Comparison of ENCODE assay signal across 21 mouse cellular contexts in the genomic region with DNA sequence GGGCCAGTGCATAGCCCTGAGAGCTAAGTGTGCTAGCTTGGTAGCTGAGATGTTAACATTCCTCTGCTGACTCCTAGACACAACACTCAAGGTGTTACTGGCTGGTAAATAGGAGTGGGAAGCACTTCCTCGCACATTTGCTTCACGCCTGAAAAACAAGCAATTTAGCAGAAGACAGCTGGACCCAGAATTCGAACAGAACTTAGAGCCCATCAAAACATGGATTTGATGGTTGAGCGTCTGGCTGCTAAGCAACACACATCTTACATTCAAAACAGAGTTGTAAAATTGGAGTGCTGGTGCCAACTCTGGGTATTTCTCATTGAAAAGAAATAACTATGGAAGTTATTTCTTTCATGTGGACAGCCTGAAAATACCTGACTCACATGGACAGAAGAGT. TPM values are rescaled to one million over a fixed set of nuclear protein-coding genes. Genes with fewer than 3 reads are reported as not detected.
DNase-seq lines count a peak whose midpoint lies in the region; ATAC-seq lines count a peak whose summit lies in the region.
"Had no signal": no experiment of that assay in that cellular context is flagged by ENCODE, and none has a peak within 500 bp of the region (broad histone marks: within the 10 kb centered on the region; RNA-seq: fewer than 3 reads in every experiment).

No protein-coding gene starts in this region.

- 0 out of 2 replicates have a peak, but pooled peaks cover 4% of the 10 kb centered on the region for H3K4me1 ChIP-seq in forebrain, embryonic 14.5 days (ENCODE audit: control insufficient read depth, insufficient read depth, low read length)
- peaks cover 13% of the 10 kb centered on the region for H3K4me1 ChIP-seq in forebrain, embryonic 16.5 days (replicated peaks; ENCODE audit: control insufficient read depth, insufficient read depth, low read length)
- H3K4me1 ChIP-seq in neural tube, embryonic 13.5 days (replicated peaks), result peaks cover 18% of the 10 kb centered on the region
- H3K4me1 ChIP-seq in neural tube, embryonic 15.5 days, result peaks cover 16% of the 10 kb centered on the region
- peaks cover 13% of the 10 kb centered on the region for H3K4me1 ChIP-seq in hindbrain, embryonic 13.5 days (replicated peaks)

- H3K4me2 ChIP-seq in forebrain, embryonic 14.5 days (ENCODE audit: low read length), result no peak overlapping the region
- H3K4me2 ChIP-seq in forebrain, embryonic 16.5 days (ENCODE audit: low read length), result no peak overlapping the region
- H3K4me2 ChIP-seq in neural tube, embryonic 13.5 days, result peak overlapping the region; percentile 18; the same call in 1 of the 2 replicates
- no peak overlapping the region for H3K4me2 ChIP-seq in neural tube, embryonic 15.5 days
- no peak overlapping the region for H3K4me2 ChIP-seq in hindbrain, embryonic 13.5 days
- H3K4me2 ChIP-seq: heart, embryonic 15.5 days; midbrain, embryonic 13.5 days had no signal

- 71% methylated on average over 4 of the region's 4 CpGs for WGBS in forebrain, embryonic 14.5 days
- WGBS in forebrain, embryonic 16.5 days, result 56% methylated on average over 4 of the region's 4 CpGs
- 81% methylated on average over 4 of the region's 4 CpGs for WGBS in neural tube, embryonic 13.5 days
- 82% methylated on average over 4 of the region's 4 CpGs for WGBS in neural tube, embryonic 15.5 days
- WGBS in hindbrain, embryonic 13.5 days, result 86% methylated on average over 4 of the region's 4 CpGs

- H3K36me3 ChIP-seq in forebrain, embryonic 14.5 days (ENCODE audit: control insufficient read depth, insufficient read depth, low read length), result no peaks in the 10 kb centered on the region
- no peaks in the 10 kb centered on the region for H3K36me3 ChIP-seq in forebrain, embryonic 16.5 days (ENCODE audit: control insufficient read depth, insufficient read depth)
- H3K36me3 ChIP-seq in neural tube, embryonic 13.5 days, result no peaks in the 10 kb centered on the region
- H3K36me3 ChIP-seq in neural tube, embryonic 15.5 days, result no peaks in the 10 kb centered on the region
- H3K36me3 ChIP-seq in hindbrain, embryonic 13.5 days, result no peaks in the 10 kb centered on the region
- H3K36me3 ChIP-seq: embryonic facial prominence, embryonic 13.5 days; heart, embryonic 15.5 days; hindbrain, embryonic 10.5 days; midbrain, embryonic 13.5 days had no signal

- H3K9me3 ChIP-seq in forebrain, embryonic 14.5 days (replicated peaks; ENCODE audit: control insufficient read depth, low read length), result no peaks in the 10 kb centered on the region
- no peaks in the 10 kb centered on the region for H3K9me3 ChIP-seq in forebrain, embryonic 16.5 days (ENCODE audit: control insufficient read depth, low read length)
- no peaks in the 10 kb centered on the region for H3K9me3 ChIP-seq in neural tube, embryonic 13.5 days
- H3K9me3 ChIP-seq in neural tube, embryonic 15.5 days (replicated peaks), result no peaks in the 10 kb centered on the region
- H3K9me3 ChIP-seq in hindbrain, embryonic 13.5 days, result no peaks in the 10 kb centered on the region
- H3K9me3 ChIP-seq: embryonic facial prominence, embryonic 13.5 days; heart, embryonic 15.5 days; hindbrain, embryonic 10.5 days; midbrain, embryonic 13.5 days had no signal

- H3K9ac ChIP-seq in forebrain, embryonic 14.5 days (ENCODE audit: low read length), result no peak overlapping the region
- H3K9ac ChIP-seq in forebrain, embryonic 16.5 days (replicated peaks; ENCODE audit: low read depth, low read length), result no peak overlapping the region
- no peak overlapping the region for H3K9ac ChIP-seq in neural tube, embryonic 13.5 days
- H3K9ac ChIP-seq in neural tube, embryonic 15.5 days (replicated peaks), result no peak overlapping the region
- no peak overlapping the region for H3K9ac ChIP-seq in hindbrain, embryonic 13.5 days
- H3K9ac ChIP-seq: embryonic facial prominence, embryonic 13.5 days; heart, embryonic 15.5 days; midbrain, embryonic 13.5 days had no signal

- ATAC-seq in forebrain, embryonic 14.5 days, result peak; percentile 20; the same call in 1 of the 2 replicates
- no peak; the same call in 1 of the 2 replicates for ATAC-seq in forebrain, embryonic 16.5 days
- ATAC-seq in neural tube, embryonic 13.5 days (ENCODE audit: low read depth), result no peak
- no peak for ATAC-seq in neural tube, embryonic 15.5 days (ENCODE audit: low FRiP score)
- ATAC-seq in hindbrain, embryonic 13.5 days (ENCODE audit: low FRiP score), result no peak
- ATAC-seq: lung, postnatal 0 days; midbrain, embryonic 13.5 days had no signal

- no peak overlapping the region for H3K4me3 ChIP-seq in forebrain, embryonic 14.5 days (ENCODE audit: low read depth, low read length)
- H3K4me3 ChIP-seq in forebrain, embryonic 16.5 days (replicated peaks; ENCODE audit: low read length), result no peak overlapping the region
- H3K4me3 ChIP-seq in neural tube, embryonic 13.5 days, result no peak overlapping the region
- no peak overlapping the region for H3K4me3 ChIP-seq in neural tube, embryonic 15.5 days (replicated peaks)
- H3K4me3 ChIP-seq in hindbrain, embryonic 13.5 days, result no peak overlapping the region
- H3K4me3 ChIP-seq: embryonic facial prominence, embryonic 13.5 days; heart, embryonic 15.5 days; hindbrain, embryonic 10.5 days; midbrain, embryonic 13.5 days had no signal

- no peaks in the 10 kb centered on the region for H3K27me3 ChIP-seq in forebrain, embryonic 14.5 days (replicated peaks; ENCODE audit: control insufficient read depth, insufficient read depth, low read length)
- H3K27me3 ChIP-seq in forebrain, embryonic 16.5 days (replicated peaks; ENCODE audit: control insufficient read depth, insufficient read depth, low read length), result peaks cover 5% of the 10 kb centered on the region
- H3K27me3 ChIP-seq in neural tube, embryonic 13.5 days, result peaks cover 34% of the 10 kb centered on the region
- peaks cover 7% of the 10 kb centered on the region; the same call in 1 of the 2 replicates for H3K27me3 ChIP-seq in neural tube, embryonic 15.5 days (replicated peaks)
- H3K27me3 ChIP-seq in hindbrain, embryonic 13.5 days, result peaks cover 32% of the 10 kb centered on the region

- DNase-seq in forebrain, embryonic 14.5 days (ENCODE audit: low spot score), result peak; percentile 56
- DNase-seq in layer of hippocampus, adult 9-10 months (ENCODE audit: low spot score), result peak; percentile 20
- peak; percentile 7 for DNase-seq in right cerebral cortex, postnatal 25 days
- no peak for DNase-seq in heart, adult 8-10 months (ENCODE audit: low spot score)
- DNase-seq: adrenal gland, adult 2 months; cerebellum, adult 11 months; cerebellum, postnatal 14 days; gastrocnemius, postnatal 10 days; heart, adult 18-20 months; kidney, adult 11 months; kidney, postnatal 10 days; thymus, postnatal 36 days had no signal

- no peak overlapping the region for H3K27ac ChIP-seq in forebrain, embryonic 14.5 days (ENCODE audit: low read depth, low read length)
- no peak overlapping the region for H3K27ac ChIP-seq in forebrain, embryonic 16.5 days (ENCODE audit: low read length)
- no peak overlapping the region for H3K27ac ChIP-seq in neural tube, embryonic 13.5 days (replicated peaks)
- H3K27ac ChIP-seq in neural tube, embryonic 15.5 days (replicated peaks), result no peak overlapping the region
- H3K27ac ChIP-seq in hindbrain, embryonic 13.5 days, result no peak overlapping the region
- H3K27ac ChIP-seq: embryonic facial prominence, embryonic 13.5 days; heart, embryonic 15.5 days; hindbrain, embryonic 10.5 days; midbrain, embryonic 13.5 days had no signal

RNA-seq across cellular contexts. Expression of a gene that starts 5.7 kb away (rescaled TPM):
- 1.5 and 1.6 TPM in 2 replicates for polyA plus RNA-seq in forebrain, embryonic 14.5 days (2014; fragmentation: Nextera tagmentation; extraction: Ambion mirVana)
- polyA plus RNA-seq in forebrain, embryonic 16.5 days (2015; fragmentation: Nextera tagmentation; extraction: Ambion mirVana), result 1.8 and 1.9 TPM in 2 replicates
- 5.5 and 6.2 TPM in 2 replicates for polyA plus RNA-seq in neural tube, embryonic 13.5 days (2015; fragmentation: Nextera tagmentation; extraction: Ambion mirVana)
- 4.8 and 5.0 TPM in 2 replicates for polyA plus RNA-seq in neural tube, embryonic 15.5 days (2015; fragmentation: Nextera tagmentation; extraction: Ambion mirVana)
- 3.5 and 4.1 TPM in 2 replicates for polyA plus RNA-seq in hindbrain, embryonic 13.5 days (2015; fragmentation: Nextera tagmentation; extraction: Ambion mirVana)
- total RNA-seq in heart, adult 8-10 months (2022), result 1 to 10 TPM; 5.6 to 7.9 (median 6.0) TPM
